Mouse (Mus musculus) G1E-ER4 (cell line): Measurements from ENCODE around the gene E130218I03Rik. TPM values are rescaled to one million over a fixed set of nuclear protein-coding genes. Genes with fewer than 3 reads are reported as not detected.

Experiments
- GATA1 ChIP-seq: IDR thresholded peaks from one replicate; pipeline ENCODE4 v1.8.0; 2012; ENCODE audit warnings: low read length, inconsistent platforms
- polyA plus RNA-seq: library from polyadenylated mRNA; stranded (reverse); fragments of >175 nt; gene quantifications from 2 replicates; pipeline ENCODE4 v1.2.3, GENCODE M21; 2012

The E130218I03Rik gene
- polyA plus RNA-seq, 1 experiment = 0.05 TPM

- TF ChIP-seq GATA1 = no peak
Observed at GRCm38 (mm10) chr4:134246719-134247258, 3.3 kb downstream of the E130218I03Rik start, which contains the start of gene Gm30191. TSS of gene Gm30191 (plus strand) at chr4:134246935.

DNA sequence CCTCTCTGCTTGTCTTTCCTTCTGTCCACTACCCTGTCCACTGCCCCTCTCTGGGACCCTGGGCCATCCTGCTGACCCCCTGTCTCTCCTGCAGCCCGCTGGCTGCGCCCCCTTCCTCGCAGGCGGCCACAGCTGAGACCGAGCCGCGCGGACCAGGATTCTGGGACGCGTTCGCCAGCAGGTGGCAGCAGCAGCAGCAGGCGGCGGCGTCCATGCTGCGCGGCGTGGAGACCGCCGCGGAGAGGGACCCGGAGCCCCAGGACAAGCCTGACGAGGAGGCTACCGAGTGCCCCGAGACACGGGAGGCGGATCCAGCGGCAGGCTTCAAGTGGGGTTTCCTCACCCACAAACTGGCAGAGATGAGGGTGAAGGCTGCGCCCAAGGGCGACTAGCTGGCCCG, 6.2 kb downstream of the E130218I03Rik start:
- no peak for TF ChIP-seq GATA1

DNA sequence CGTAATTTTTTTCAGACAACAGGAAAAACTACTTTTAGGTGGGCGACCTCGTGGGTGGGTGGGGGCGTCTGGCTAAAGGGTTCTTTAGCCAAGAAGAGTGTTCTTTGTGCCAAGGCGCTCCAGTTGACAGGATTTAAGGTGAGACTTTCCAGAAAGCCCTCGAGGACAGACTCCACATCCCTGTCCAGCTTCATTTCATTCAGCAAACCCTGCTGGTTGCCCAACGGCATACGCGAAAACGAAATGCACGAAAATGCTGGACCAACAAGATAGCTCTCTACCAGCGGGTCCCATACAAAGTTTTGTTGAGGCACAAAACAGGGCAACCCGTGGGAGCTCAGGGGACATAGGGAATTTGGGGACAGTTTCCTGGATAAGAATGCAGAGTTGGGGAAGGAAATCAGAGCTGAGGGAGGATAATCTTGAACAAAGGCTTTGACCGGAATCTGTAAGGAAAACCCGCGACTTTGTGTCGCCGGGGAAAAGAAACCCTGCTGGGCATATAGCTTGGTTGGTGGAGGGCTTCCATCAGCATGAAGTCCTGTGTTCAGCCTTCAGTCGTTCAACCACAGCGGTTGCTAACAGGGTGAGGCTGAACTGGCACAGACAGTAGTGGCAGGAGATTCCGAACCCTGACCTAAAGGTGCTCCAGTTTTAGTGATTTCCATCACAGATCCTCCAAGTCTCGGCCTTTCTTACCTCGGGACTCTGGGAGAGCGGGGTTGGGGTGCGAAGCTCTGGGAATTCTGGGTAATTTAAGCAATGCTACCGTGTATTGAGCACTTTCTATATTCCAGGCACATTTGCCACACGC, 6.9 kb downstream of the E130218I03Rik start:
- TF ChIP-seq GATA1 = no peak

- no peak for TF ChIP-seq GATA1
Observed at GRCm38 (mm10) chr4:134250930-134251240, 7.4 kb downstream of the E130218I03Rik start.

- TF ChIP-seq GATA1 = no peak
Observed at GRCm38 (mm10) chr4:134251241-134252130, 8.0 kb downstream of the E130218I03Rik start.

DNA sequence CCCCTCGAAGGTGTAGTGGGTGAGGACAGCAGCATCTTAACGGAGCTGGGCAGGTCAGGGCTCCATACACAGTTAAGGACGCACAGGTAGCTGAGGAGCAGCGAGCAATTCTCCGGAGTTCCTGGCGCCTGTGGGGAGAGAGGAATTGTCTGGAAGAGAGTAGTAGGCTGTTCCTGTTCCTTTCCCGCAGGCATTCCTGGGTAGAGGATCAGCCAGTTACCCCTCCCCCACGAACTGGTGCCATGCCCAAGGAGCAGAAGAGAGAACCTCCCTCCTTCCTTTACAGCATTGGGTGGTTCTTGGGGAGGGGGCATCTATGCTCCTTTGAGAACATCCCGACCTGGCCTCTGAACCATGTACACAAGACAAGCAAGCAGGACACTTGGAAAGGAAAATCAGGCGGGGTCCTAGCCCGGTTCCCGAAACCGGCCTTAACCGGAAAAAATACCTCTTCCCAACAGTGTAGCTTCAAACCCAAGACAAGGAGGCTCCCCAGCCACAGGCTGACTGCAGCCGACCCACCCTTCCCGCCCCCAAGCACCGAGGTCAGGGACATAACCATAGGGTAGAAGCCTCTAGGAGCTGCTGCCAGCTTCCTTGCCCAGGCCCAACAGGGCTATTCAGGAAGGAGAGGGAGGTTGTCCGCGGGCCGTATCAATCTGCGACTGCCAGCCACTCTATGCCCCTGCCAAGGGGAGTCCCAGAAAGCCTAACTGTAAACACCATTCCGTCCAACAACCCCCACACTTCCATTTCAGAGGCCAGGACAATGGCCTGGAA, 8.9 kb downstream of the E130218I03Rik start:
- no peak for TF ChIP-seq GATA1

DNA sequence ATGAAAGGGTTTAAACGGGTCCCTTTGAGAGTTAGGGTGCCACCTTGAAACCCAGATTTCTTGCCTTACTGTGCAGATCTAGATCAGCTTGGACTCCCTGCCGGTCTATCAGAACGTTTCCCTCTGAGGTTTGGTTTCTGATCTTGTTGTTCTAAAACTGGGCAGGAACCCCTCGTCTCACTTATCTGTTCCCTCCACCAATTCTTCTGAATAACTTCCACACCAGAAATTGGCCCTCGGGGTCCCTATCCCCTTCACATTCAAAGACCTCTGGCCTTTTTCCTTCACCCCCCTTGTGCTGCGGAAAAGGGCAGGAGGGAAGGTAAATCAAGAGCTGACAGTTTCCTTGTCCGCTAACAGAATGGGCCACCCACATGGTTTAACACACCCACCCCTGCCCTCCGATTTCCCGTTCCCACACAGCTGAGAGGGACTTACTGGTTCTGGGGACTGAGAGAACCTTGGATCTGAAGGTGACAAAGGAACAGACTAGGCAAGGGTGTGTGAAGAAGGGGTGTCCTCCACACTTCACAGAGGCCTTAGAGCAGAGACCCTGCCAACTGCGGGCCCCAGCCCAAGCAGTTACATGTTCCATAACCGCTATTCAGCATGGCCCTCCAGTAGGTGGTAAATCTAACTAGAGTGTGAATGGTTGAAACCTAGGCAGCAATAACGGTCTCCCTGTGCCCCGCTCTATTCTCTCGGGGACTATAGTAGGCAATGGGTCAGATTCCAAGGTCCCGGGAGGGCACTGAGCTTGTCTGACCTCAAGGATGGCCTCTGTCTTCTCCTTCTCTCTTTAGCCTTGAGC, 9.7 kb downstream of the E130218I03Rik start:
- TF ChIP-seq GATA1 = no peak

GRCm38 (mm10) chr4:134253722-134254324, 10.4 kb downstream of the E130218I03Rik start, which contains the start of gene Grrp1:
TSS of gene Grrp1 (minus strand) at chr4:134254106.
- TF ChIP-seq GATA1 = no peak

GRCm38 (mm10) chr4:134254835-134255234, 11.4 kb downstream of the E130218I03Rik start:
- TF ChIP-seq GATA1 = no peak

DNA sequence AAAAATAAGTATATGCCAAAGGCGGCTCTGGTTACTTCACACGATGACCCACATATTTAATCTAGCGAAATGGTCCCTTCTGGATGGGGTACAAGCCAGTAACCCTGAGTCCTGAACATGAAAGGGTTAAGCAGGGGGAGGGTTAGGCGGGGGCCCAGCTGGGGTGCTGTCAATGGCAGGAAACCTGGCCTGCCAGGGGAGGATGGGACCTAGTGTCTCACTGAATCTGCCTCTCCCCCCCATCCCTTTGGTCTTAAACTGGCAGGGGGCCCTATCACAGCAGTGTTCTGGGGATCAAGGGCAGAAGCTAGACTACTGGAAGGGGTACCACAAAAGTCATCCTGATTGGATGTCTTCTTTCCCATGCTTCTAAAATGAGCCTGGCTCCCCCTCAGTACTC, 12.4 kb downstream of the E130218I03Rik start:
- TF ChIP-seq GATA1 = no peak

DNA sequence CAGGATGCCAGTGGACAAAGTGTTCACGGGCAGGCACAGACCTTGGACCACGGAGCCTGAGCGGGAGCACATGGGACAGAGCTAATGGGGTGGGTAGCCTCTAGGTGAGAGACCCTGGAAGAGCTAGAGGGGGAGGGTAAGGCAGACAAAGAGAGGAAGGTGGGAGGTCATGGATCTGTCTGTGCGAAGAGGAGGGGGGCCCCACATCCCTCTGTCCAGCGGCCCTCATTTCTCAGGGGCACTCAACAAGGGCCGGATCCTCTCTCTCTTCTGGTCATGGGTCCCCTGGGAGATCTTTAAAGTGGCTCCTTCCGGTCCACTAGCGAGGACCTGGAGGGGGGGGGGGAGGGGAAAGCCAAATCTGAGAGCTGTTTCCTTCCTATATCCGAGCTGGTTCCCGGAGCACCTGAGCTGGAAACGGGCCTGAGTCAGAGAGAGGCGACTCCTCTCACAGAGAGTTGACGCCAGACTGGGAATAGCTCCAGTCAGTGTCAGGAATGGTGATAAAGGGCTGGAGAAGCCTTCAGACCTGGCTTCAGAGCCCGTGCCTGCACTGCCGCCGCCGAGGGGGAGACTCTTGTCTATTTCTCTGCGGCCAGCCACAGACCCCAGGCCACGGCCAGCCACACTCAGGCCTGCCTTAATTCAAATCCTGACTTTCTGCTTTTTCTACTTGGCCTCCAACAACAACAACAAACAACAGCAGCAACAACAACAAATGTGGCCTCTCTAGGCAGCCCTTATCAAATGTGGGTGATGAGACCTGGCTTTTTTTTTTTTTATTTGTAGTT, 13.1 kb downstream of the E130218I03Rik start:
- TF ChIP-seq GATA1 = no peak

DNA sequence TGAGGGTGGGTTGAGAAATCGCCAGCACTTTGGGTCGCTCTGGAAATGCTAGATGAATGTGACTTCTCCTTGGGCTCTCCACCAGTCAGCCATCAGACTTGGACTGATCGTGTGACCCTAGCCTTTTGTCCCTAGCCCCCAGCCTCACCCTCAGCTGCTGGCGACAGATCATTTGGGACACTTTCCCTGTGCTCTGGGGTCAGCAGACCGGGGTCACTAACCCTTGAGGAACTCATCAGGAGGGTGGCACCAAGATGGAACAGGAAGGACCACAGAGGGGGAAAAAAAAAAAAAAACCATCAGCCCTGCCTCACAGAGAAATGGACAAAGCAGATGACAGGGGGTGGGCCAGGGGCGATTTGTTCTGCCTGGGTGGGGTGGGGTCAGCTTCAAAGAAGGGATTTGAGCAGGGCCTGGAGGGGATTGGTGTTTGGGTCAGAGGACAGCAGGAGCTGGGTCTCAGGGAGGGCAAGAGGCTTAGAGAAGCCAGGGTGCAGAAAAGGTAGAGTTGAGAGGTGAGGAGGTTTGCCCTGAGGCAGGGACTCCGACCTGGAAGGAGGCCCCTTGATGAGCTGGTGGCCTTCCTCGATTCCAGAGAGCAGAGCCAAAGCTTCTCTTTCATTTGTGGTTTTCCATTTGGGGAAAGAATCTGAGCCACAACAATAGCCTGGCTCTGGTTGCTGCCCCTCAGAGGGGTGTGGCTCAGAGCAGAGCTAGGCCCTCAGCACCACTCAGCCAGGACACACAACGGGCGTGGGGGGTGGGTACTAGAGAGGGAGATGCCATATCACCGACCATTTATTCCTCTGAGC, 13.9 kb downstream of the E130218I03Rik start:
- no peak for TF ChIP-seq GATA1
